Mouse (Mus musculus) limb, embryonic 12.5 days (tissue): ENCODE data around the gene Cdhr3. TPM values are rescaled to one million over a fixed set of nuclear protein-coding genes. Genes with fewer than 3 reads are reported as not detected.

ENCODE experiments used
- ATAC-seq: fragments of 200-750 bp; cut with Nextera tagmentation; 2 replicates; pipeline ENCODE4 v1.8.0; 2017; ENCODE audit warnings: low read depth, moderate TSS enrichment; ENCODE audit not compliant: insufficient number of reproducible peaks, insufficient read depth, low FRiP score, low TSS enrichment
- H3K27ac ChIP-seq: fragments of 300-500 bp; sonication (generic); 2 replicates; pipeline ENCODE4 v1.5.1; 2016; ENCODE audit warnings: mild to moderate bottlenecking, moderate library complexity
- H3K27me3 ChIP-seq: fragments of 300-500 bp; sonication (generic); 2 replicates; pipeline ENCODE4 v1.6.1; 2016; ENCODE audit warnings: mild to moderate bottlenecking, moderate library complexity
- H3K36me3 ChIP-seq: fragments of 300-500 bp; sonication (generic); 2 replicates; pipeline ENCODE4 v1.6.1; 2016; ENCODE audit warnings: mild to moderate bottlenecking, moderate library complexity
- H3K4me1 ChIP-seq: fragments of 300-500 bp; sonication (generic); replicated peaks from 2 replicates; pipeline ENCODE4 v1.6.1; 2016
- H3K4me2 ChIP-seq: fragments of 300-500 bp; sonication (generic); 2 replicates; pipeline ENCODE4 v1.6.1; 2016; ENCODE audit warnings: mild to moderate bottlenecking, moderate library complexity
- H3K4me3 ChIP-seq: fragments of 300-500 bp; sonication (generic); replicated peaks from 2 replicates; pipeline ENCODE4 v1.5.1; 2016; ENCODE audit warnings: mild to moderate bottlenecking
- H3K9ac ChIP-seq: fragments of 300-500 bp; sonication (generic); replicated peaks from 2 replicates; pipeline ENCODE4 v1.6.1; 2016; ENCODE audit warnings: mild to moderate bottlenecking, moderate library complexity
- H3K9me3 ChIP-seq: fragments of 300-500 bp; sonication (generic); 2 replicates; pipeline ENCODE4 v1.6.1; 2016; ENCODE audit warnings: mild to moderate bottlenecking, moderate library complexity
- WGBS: fragments of 180-500 bp; shearing (Covaris S2); methylation state at CpG from one replicate; pipeline ENCODE4 v1.1.7; 2016; 5-methylcytosine and 5-hydroxymethylcytosine counted together
- polyA plus RNA-seq: library from polyadenylated mRNA; unstranded; fragments of >200 nt; fragmentation: Nextera tagmentation; extraction: Ambion mirVana; gene quantifications from 2 replicates; pipeline ENCODE4 v1.2.1, GENCODE M21; 2016

Cdhr3 gene
- polyA plus RNA-seq, 1 experiment from 2014 or later = not detected

GRCm38 (mm10) chr12:33018601-33019000 is 74.1 kb downstream of the Cdhr3 start:
- no peak for ATAC-seq
- WGBS = 77% methylated on average over 4 of the region's 4 CpGs
- no peak overlapping the region for H3K9ac ChIP-seq
- H3K4me3 ChIP-seq = no peak overlapping the region
- H3K4me2 ChIP-seq = no peak overlapping the region
- H3K27ac ChIP-seq = no peak overlapping the region
- H3K4me1 ChIP-seq = peaks cover 10% of the 10 kb centered on the region; the same call in 1 of the 2 replicates
- no peaks in the 10 kb centered on the region for H3K36me3 ChIP-seq
- peaks cover 5% of the 10 kb centered on the region; the same call in 1 of the 2 replicates for H3K9me3 ChIP-seq
- 0 out of 2 replicates have a peak, but pooled peaks cover 3% of the 10 kb centered on the region for H3K27me3 ChIP-seq

- Histone ChIP-seq H3K9ac (no peak overlapping the region), H3K9me3 (no peaks in the 10 kb centered on the region), H3K4me3 (no peak overlapping the region), H3K36me3 (no peaks in the 10 kb centered on the region), H3K27ac (no peak overlapping the region), H3K27me3 (0 out of 2 replicates have a peak, but pooled peaks cover 3% of the 10 kb centered on the region), H3K4me1 (peaks cover 10% of the 10 kb centered on the region; the same call in 1 of the 2 replicates), H3K4me2 (no peak overlapping the region)
- 65% methylated on average over 7 of the region's 7 CpGs for WGBS
- no peak for ATAC-seq
Observed at GRCm38 (mm10) chr12:33016824-33017705, 75.6 kb downstream of the Cdhr3 start.

- no peak overlapping the region for H3K9ac ChIP-seq
- ATAC-seq = no peak
- H3K4me2 ChIP-seq = no peak overlapping the region
- 72% methylated on average over 1 of the region's 1 CpGs for WGBS
- no peaks in the 10 kb centered on the region for H3K9me3 ChIP-seq
- no peak overlapping the region for H3K27ac ChIP-seq
- H3K4me3 ChIP-seq = no peak overlapping the region
- peaks cover 10% of the 10 kb centered on the region; the same call in 1 of the 2 replicates for H3K4me1 ChIP-seq
- no peaks in the 10 kb centered on the region for H3K36me3 ChIP-seq
- peaks cover 3% of the 10 kb centered on the region; the same call in 1 of the 2 replicates for H3K27me3 ChIP-seq
Observed at GRCm38 (mm10) chr12:33015103-33015502, 77.6 kb downstream of the Cdhr3 start.

GRCm38 (mm10) chr12:33014050-33014796 is 78.5 kb downstream of the Cdhr3 start:
- Histone ChIP-seq H3K9me3 (no peaks in the 10 kb centered on the region), H3K36me3 (no peaks in the 10 kb centered on the region), H3K4me2 (no peak overlapping the region), H3K27me3 (peaks cover 3% of the 10 kb centered on the region; the same call in 1 of the 2 replicates), H3K27ac (no peak overlapping the region), H3K9ac (no peak overlapping the region), H3K4me3 (no peak overlapping the region), H3K4me1 (peaks cover 6% of the 10 kb centered on the region; the same call in 1 of the 2 replicates)
- 62% methylated on average over 7 of the region's 7 CpGs for WGBS
- ATAC-seq = no peak

- ATAC-seq = no peak
Observed at GRCm38 (mm10) chr12:33010026-33010425, 82.6 kb downstream of the Cdhr3 start.

GRCm38 (mm10) chr12:33009206-33009966 is 83.3 kb downstream of the Cdhr3 start:
- ATAC-seq = no peak
- H3K9ac ChIP-seq = no peak overlapping the region
- no peak overlapping the region for H3K4me3 ChIP-seq
- 64% methylated on average over 6 of the region's 6 CpGs for WGBS
- H3K4me1 ChIP-seq = peaks cover 10% of the 10 kb centered on the region
- no peaks in the 10 kb centered on the region; the same call in 1 of the 2 replicates for H3K27me3 ChIP-seq
- no peak overlapping the region for H3K4me2 ChIP-seq
- H3K9me3 ChIP-seq = no peaks in the 10 kb centered on the region
- no peak overlapping the region for H3K27ac ChIP-seq
- H3K36me3 ChIP-seq = no peaks in the 10 kb centered on the region

More at GRCm38 (mm10) chr12:33010026-33010425, 82.6 kb downstream of the Cdhr3 start:
- Histone ChIP-seq H3K4me2 (no peak overlapping the region), H3K4me3 (no peak overlapping the region), H3K9me3 (no peaks in the 10 kb centered on the region), H3K27ac (no peak overlapping the region), H3K9ac (no peak overlapping the region), H3K4me1 (peaks cover 10% of the 10 kb centered on the region), H3K27me3 (peaks cover 3% of the 10 kb centered on the region; the same call in 1 of the 2 replicates), H3K36me3 (no peaks in the 10 kb centered on the region)
- WGBS = 25% methylated on average over 3 of the region's 3 CpGs

GRCm38 (mm10) chr12:33008305-33009110 is 84.2 kb downstream of the Cdhr3 start:
- no peaks in the 10 kb centered on the region for H3K9me3 ChIP-seq
- no peak overlapping the region for H3K4me2 ChIP-seq
- H3K27me3 ChIP-seq = no peaks in the 10 kb centered on the region; the same call in 1 of the 2 replicates
- peak overlapping the region; percentile 57; the same call in 1 of the 2 replicates for H3K27ac ChIP-seq
- ATAC-seq = 0 out of 2 replicates have a peak, but pooled peaks have one; percentile 27
- H3K36me3 ChIP-seq = no peaks in the 10 kb centered on the region
- H3K9ac ChIP-seq = no peak overlapping the region
- WGBS = 52% methylated on average over 7 of the region's 7 CpGs
- H3K4me1 ChIP-seq = peaks cover 14% of the 10 kb centered on the region
- H3K4me3 ChIP-seq = no peak overlapping the region

- no peaks in the 10 kb centered on the region; the same call in 1 of the 2 replicates for H3K27me3 ChIP-seq
- no peak overlapping the region for H3K4me3 ChIP-seq
- peaks cover 14% of the 10 kb centered on the region for H3K4me1 ChIP-seq
- H3K9me3 ChIP-seq = no peaks in the 10 kb centered on the region
- 94% methylated on average over 2 of the region's 2 CpGs for WGBS
- H3K36me3 ChIP-seq = no peaks in the 10 kb centered on the region
- H3K27ac ChIP-seq = no peak overlapping the region
- no peak for ATAC-seq
- no peak overlapping the region for H3K4me2 ChIP-seq
- no peak overlapping the region for H3K9ac ChIP-seq
Observed at GRCm38 (mm10) chr12:33007176-33007575, 85.5 kb downstream of the Cdhr3 start.

GRCm38 (mm10) chr12:33005858-33006257 is 86.8 kb downstream of the Cdhr3 start:
- H3K9ac ChIP-seq = no peak overlapping the region
- H3K27ac ChIP-seq = no peak overlapping the region
- H3K4me2 ChIP-seq = no peak overlapping the region
- no peaks in the 10 kb centered on the region; the same call in 1 of the 2 replicates for H3K27me3 ChIP-seq
- H3K4me1 ChIP-seq = peaks cover 14% of the 10 kb centered on the region
- H3K4me3 ChIP-seq = no peak overlapping the region
- WGBS = 85% methylated on average over 5 of the region's 5 CpGs
- no peaks in the 10 kb centered on the region for H3K36me3 ChIP-seq
- H3K9me3 ChIP-seq = no peaks in the 10 kb centered on the region
- no peak for ATAC-seq
